Mouse (Mus musculus) lung, embryonic 16.5 days (tissue): Measurements from ENCODE around the gene Atp8b5. TPM values are rescaled to one million over a fixed set of nuclear protein-coding genes. Genes with fewer than 3 reads are reported as not detected.

Source experiments
- ATAC-seq: fragments of 200-750 bp; cut with Nextera tagmentation; 2 replicates; pipeline ENCODE4 v1.8.0; 2017; ENCODE audit warnings: low read depth, mild to moderate bottlenecking, moderate library complexity
- H3K27ac ChIP-seq: fragments of 300-500 bp; sonication (generic); 2 replicates; pipeline ENCODE4 v1.5.1; 2014; ENCODE audit warnings: mild to moderate bottlenecking, control low read depth, low read length
- H3K27me3 ChIP-seq: fragments of 300-500 bp; sonication (generic); 2 replicates; pipeline ENCODE4 v1.6.1; 2014; ENCODE audit warnings: low read depth, low read length, mixed read lengths; ENCODE audit not compliant: control insufficient read depth, insufficient read depth
- H3K36me3 ChIP-seq: fragments of 300-500 bp; sonication (generic); 2 replicates; pipeline ENCODE4 v1.6.1; 2014; ENCODE audit warnings: low read length; ENCODE audit not compliant: control insufficient read depth, insufficient read depth
- H3K4me1 ChIP-seq: fragments of 300-500 bp; sonication (generic); replicated peaks from 2 replicates; pipeline ENCODE4 v1.6.1; 2014; ENCODE audit warnings: low read length, mixed read lengths; ENCODE audit not compliant: control insufficient read depth, insufficient read depth
- H3K4me2 ChIP-seq: fragments of 300-500 bp; sonication (generic); 2 replicates; pipeline ENCODE4 v1.6.1; 2014; ENCODE audit warnings: low read depth, low read length, control low read depth
- H3K4me3 ChIP-seq: fragments of 300-500 bp; sonication (generic); 2 replicates; pipeline ENCODE4 v1.5.1; 2014; ENCODE audit warnings: mild to moderate bottlenecking, low read length, control low read depth
- H3K9ac ChIP-seq: fragments of 300-500 bp; sonication (generic); 2 replicates; pipeline ENCODE4 v1.6.1; 2014; ENCODE audit warnings: low read length, control low read depth
- H3K9me3 ChIP-seq: fragments of 300-500 bp; sonication (generic); 2 replicates; pipeline ENCODE4 v1.6.1; 2016; ENCODE audit warnings: low read length; ENCODE audit not compliant: control insufficient read depth
- WGBS: fragments of 180-500 bp; shearing (Covaris S2); extraction: QIAGEN DNeasy Blood & Tissue Kit; methylation state at CpG from one replicate; pipeline ENCODE4 v1.1.7; 2014; 5-methylcytosine and 5-hydroxymethylcytosine counted together
- polyA plus RNA-seq: library from polyadenylated mRNA; unstranded; fragments of >200 nt; fragmentation: Nextera tagmentation; extraction: Ambion mirVana; gene quantifications from 2 replicates; pipeline ENCODE4 v1.2.1, GENCODE M21; 2015

The Atp8b5 gene
- polyA plus RNA-seq, 1 experiment from 2014 or later = 0.39 TPM

GRCm38 (mm10) chr4:43285476-43285875, 18.5 kb downstream of the Atp8b5 start:
- no peak for ATAC-seq
- 85% methylated on average over 5 of the region's 5 CpGs for WGBS
- no peaks in the 10 kb centered on the region for H3K4me1 ChIP-seq
- H3K27ac ChIP-seq = no peak overlapping the region
- no peak overlapping the region for H3K9ac ChIP-seq
- no peak overlapping the region for H3K4me3 ChIP-seq
- H3K4me2 ChIP-seq = no peak overlapping the region
- H3K27me3 ChIP-seq = no peaks in the 10 kb centered on the region
- no peaks in the 10 kb centered on the region for H3K36me3 ChIP-seq
- H3K9me3 ChIP-seq = no peaks in the 10 kb centered on the region

GRCm38 (mm10) chr4:43287305-43287704, 20.3 kb downstream of the Atp8b5 start:
- Histone ChIP-seq H3K4me3 (no peak overlapping the region), H3K27ac (no peak overlapping the region), H3K4me1 (no peaks in the 10 kb centered on the region), H3K4me2 (no peak overlapping the region), H3K27me3 (no peaks in the 10 kb centered on the region), H3K36me3 (no peaks in the 10 kb centered on the region), H3K9ac (no peak overlapping the region), H3K9me3 (no peaks in the 10 kb centered on the region)
- 68% methylated on average over 3 of the region's 3 CpGs for WGBS
- no peak for ATAC-seq

GRCm38 (mm10) chr4:43294001-43294400, 27.0 kb downstream of the Atp8b5 start:
- Histone ChIP-seq H3K4me3 (no peak overlapping the region), H3K9me3 (no peaks in the 10 kb centered on the region), H3K4me2 (no peak overlapping the region), H3K36me3 (no peaks in the 10 kb centered on the region), H3K27ac (no peak overlapping the region), H3K27me3 (no peaks in the 10 kb centered on the region), H3K4me1 (no peaks in the 10 kb centered on the region), H3K9ac (no peak overlapping the region)
- WGBS = 27% methylated on average over 6 of the region's 6 CpGs
- ATAC-seq = no peak

- no peak overlapping the region for H3K9ac ChIP-seq
- ATAC-seq = no peak
- no peak overlapping the region for H3K4me2 ChIP-seq
- H3K9me3 ChIP-seq = no peaks in the 10 kb centered on the region
- no peak overlapping the region for H3K27ac ChIP-seq
- no peaks in the 10 kb centered on the region for H3K27me3 ChIP-seq
- no peak overlapping the region for H3K4me3 ChIP-seq
- H3K4me1 ChIP-seq = no peaks in the 10 kb centered on the region
- H3K36me3 ChIP-seq = no peaks in the 10 kb centered on the region
- WGBS = 52% methylated on average over 11 of the region's 11 CpGs
These were observed 42.9 kb downstream of the Atp8b5 start for GRCm38 (mm10) chr4:43309696-43310338.

- Histone ChIP-seq H3K9ac (no peak overlapping the region), H3K27me3 (no peaks in the 10 kb centered on the region), H3K4me2 (no peak overlapping the region), H3K27ac (no peak overlapping the region), H3K4me3 (no peak overlapping the region), H3K4me1 (no peaks in the 10 kb centered on the region), H3K9me3 (no peaks in the 10 kb centered on the region), H3K36me3 (no peaks in the 10 kb centered on the region)
- ATAC-seq = no peak
- 72% methylated on average over 4 of the region's 4 CpGs for WGBS
These were observed 54.6 kb downstream of the Atp8b5 start for GRCm38 (mm10) chr4:43321536-43321935.

- Histone ChIP-seq H3K4me3 (no peak overlapping the region), H3K9ac (no peak overlapping the region), H3K36me3 (no peaks in the 10 kb centered on the region), H3K27me3 (no peaks in the 10 kb centered on the region), H3K4me2 (no peak overlapping the region), H3K4me1 (no peaks in the 10 kb centered on the region), H3K9me3 (no peaks in the 10 kb centered on the region), H3K27ac (no peak overlapping the region)
- WGBS = 77% methylated on average over 14 of the region's 14 CpGs
- ATAC-seq = no peak
These were observed 55.4 kb downstream of the Atp8b5 start for GRCm38 (mm10) chr4:43322336-43322735.

GRCm38 (mm10) chr4:43327118-43327517, 60.2 kb downstream of the Atp8b5 start:
- Histone ChIP-seq H3K4me3 (no peak overlapping the region), H3K9me3 (no peaks in the 10 kb centered on the region), H3K27me3 (no peaks in the 10 kb centered on the region), H3K36me3 (no peaks in the 10 kb centered on the region), H3K4me2 (no peak overlapping the region), H3K27ac (no peak overlapping the region), H3K9ac (no peak overlapping the region), H3K4me1 (no peaks in the 10 kb centered on the region)
- ATAC-seq = no peak
- WGBS = 90% methylated on average over 2 of the region's 2 CpGs

DNA sequence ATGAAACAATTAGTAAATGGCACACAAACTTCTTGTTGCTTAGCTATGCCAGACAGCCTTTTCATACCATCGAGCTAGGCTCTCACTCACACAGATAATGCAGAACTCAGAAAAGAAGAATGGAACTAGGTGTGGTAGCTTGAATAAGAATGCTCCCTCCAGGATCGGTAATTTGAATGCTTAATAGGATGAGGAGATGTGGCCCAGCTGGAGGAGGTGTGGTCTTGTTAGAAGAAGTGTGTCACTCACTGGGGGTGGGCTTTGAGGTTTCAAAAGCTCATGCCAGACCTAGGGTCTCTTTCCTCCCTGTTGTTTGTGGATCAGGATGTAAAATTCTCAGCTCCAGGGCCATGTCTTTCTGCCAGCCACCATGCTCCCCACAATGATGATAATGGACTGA, 67.8 kb downstream of the Atp8b5 start:
- Histone ChIP-seq H3K9ac (no peak overlapping the region), H3K27ac (no peak overlapping the region), H3K27me3 (no peaks in the 10 kb centered on the region), H3K4me3 (no peak overlapping the region), H3K4me2 (no peak overlapping the region), H3K36me3 (no peaks in the 10 kb centered on the region), H3K4me1 (no peaks in the 10 kb centered on the region), H3K9me3 (peaks cover 5% of the 10 kb centered on the region; the same call in 1 of the 2 replicates)
- WGBS = 54% methylated on average over 2 of the region's 2 CpGs
- ATAC-seq = no peak

- no peak overlapping the region for H3K9ac ChIP-seq
- H3K4me2 ChIP-seq = no peak overlapping the region
- peaks cover 5% of the 10 kb centered on the region; the same call in 1 of the 2 replicates for H3K9me3 ChIP-seq
- no peak overlapping the region for H3K4me3 ChIP-seq
- H3K4me1 ChIP-seq = no peaks in the 10 kb centered on the region
- no peaks in the 10 kb centered on the region for H3K27me3 ChIP-seq
- H3K36me3 ChIP-seq = no peaks in the 10 kb centered on the region
- no peak overlapping the region for H3K27ac ChIP-seq
- ATAC-seq = no peak
These were observed 69.2 kb downstream of the Atp8b5 start for GRCm38 (mm10) chr4:43336176-43336575.
